Mouse (Mus musculus): ENCODE data around the gene Fads2. TPM values are rescaled to one million over a fixed set of nuclear protein-coding genes. Genes with fewer than 3 reads are reported as not detected.

Gene Fads2
- total RNA-seq, 2 experiments from 2014 or later = 14.5 to 18.1 TPM

- no peak for DNase-seq
Observed at GRCm38 (mm10) chr19:10104234-10104633, 2.7 kb upstream of the Fads2 start.

- DNase-seq = no peak
Observed at GRCm38 (mm10) chr19:10102054-10102700, 631 bp upstream of the Fads2 start.

- DNase-seq = peak; percentile 80
Observed at GRCm38 (mm10) chr19:10100631-10101071, 895 bp downstream of the Fads2 start.

GRCm38 (mm10) chr19:10097826-10098225 lies 3.7 kb downstream of the Fads2 start:
- no peak for DNase-seq

- DNase-seq = no peak
Observed at GRCm38 (mm10) chr19:10096371-10096876, 5.1 kb downstream of the Fads2 start.

GRCm38 (mm10) chr19:10094695-10095094 lies 6.9 kb downstream of the Fads2 start:
- DNase-seq = no peak

- DNase-seq = no peak
Observed at GRCm38 (mm10) chr19:10093829-10094228, 7.7 kb downstream of the Fads2 start.

- DNase-seq = no peak
Observed at GRCm38 (mm10) chr19:10086976-10087375, 14.6 kb downstream of the Fads2 start.

GRCm38 (mm10) chr19:10085454-10085853 lies 16.1 kb downstream of the Fads2 start:
- no peak for DNase-seq

- no peak for DNase-seq
Observed at GRCm38 (mm10) chr19:10082105-10082504, 19.4 kb downstream of the Fads2 start.

- DNase-seq = no peak
Observed at GRCm38 (mm10) chr19:10080384-10080783, 21.2 kb downstream of the Fads2 start.

GRCm38 (mm10) chr19:10078392-10078791 lies 23.2 kb downstream of the Fads2 start:
- DNase-seq = no peak

- DNase-seq = no peak
Observed at GRCm38 (mm10) chr19:10073145-10073544, 28.4 kb downstream of the Fads2 start.

- DNase-seq = no peak
Observed at GRCm38 (mm10) chr19:10071892-10072291, 29.7 kb downstream of the Fads2 start.

- no peak for DNase-seq
Observed at GRCm38 (mm10) chr19:10071166-10071565, 30.4 kb downstream of the Fads2 start.

GRCm38 (mm10) chr19:10070186-10070980 lies 31.2 kb downstream of the Fads2 start:
- DNase-seq = no peak

GRCm38 (mm10) chr19:10067701-10068100 lies 33.8 kb downstream of the Fads2 start:
- no peak for DNase-seq

- no peak for DNase-seq
Observed at GRCm38 (mm10) chr19:10066502-10066901, 35.0 kb downstream of the Fads2 start.

GRCm38 (mm10) chr19:10066189-10066500 lies 35.4 kb downstream of the Fads2 start:
- DNase-seq = no peak

GRCm38 (mm10) chr19:10065465-10066188 lies 35.9 kb downstream of the Fads2 start:
- DNase-seq = no peak

- no peak for DNase-seq
Observed at GRCm38 (mm10) chr19:10064173-10065012, 37.2 kb downstream of the Fads2 start.

- DNase-seq = no peak
Observed at GRCm38 (mm10) chr19:10062862-10063261, 38.7 kb downstream of the Fads2 start.
